Mouse (Mus musculus) brown adipose tissue, adult 24 weeks (tissue): Measurements from ENCODE around the gene Prr14l. TPM values are rescaled to one million over a fixed set of nuclear protein-coding genes. Genes with fewer than 3 reads are reported as not detected.
"Not testable (repeated sequence)": the region's sequence is repeated elsewhere in the genome, so short reads cannot be mapped to it uniquely, and the experiment has no call there.

Source experiments
- H3K27ac ChIP-seq: fragments of 200-500 bp; replicated peaks from 2 replicates; pipeline ENCODE4 v1.5.1; 2012; ENCODE audit warnings: low read depth, mild to moderate bottlenecking, low read length
- H3K4me1 ChIP-seq: fragments of 200-500 bp; 2 replicates; pipeline ENCODE4 v1.6.1; 2012; ENCODE audit warnings: low read length, mixed read lengths; ENCODE audit not compliant: control insufficient read depth, insufficient read depth, insufficient read length
- H3K4me3 ChIP-seq: fragments of 200-500 bp; 2 replicates; pipeline ENCODE4 v1.5.1; 2012; ENCODE audit warnings: low read depth, mild to moderate bottlenecking, low read length, moderate library complexity; ENCODE audit not compliant: insufficient read depth
- polyA plus RNA-seq: library from polyadenylated mRNA; stranded (reverse); fragments of >200 nt; gene quantifications from 2 replicates; pipeline ENCODE4 v1.2.4, GENCODE M21; 2012; ENCODE audit not compliant: missing spikeins, insufficient read depth, insufficient read length

The Prr14l gene
- polyA plus RNA-seq, 1 experiment, result 3.6 TPM

DNA sequence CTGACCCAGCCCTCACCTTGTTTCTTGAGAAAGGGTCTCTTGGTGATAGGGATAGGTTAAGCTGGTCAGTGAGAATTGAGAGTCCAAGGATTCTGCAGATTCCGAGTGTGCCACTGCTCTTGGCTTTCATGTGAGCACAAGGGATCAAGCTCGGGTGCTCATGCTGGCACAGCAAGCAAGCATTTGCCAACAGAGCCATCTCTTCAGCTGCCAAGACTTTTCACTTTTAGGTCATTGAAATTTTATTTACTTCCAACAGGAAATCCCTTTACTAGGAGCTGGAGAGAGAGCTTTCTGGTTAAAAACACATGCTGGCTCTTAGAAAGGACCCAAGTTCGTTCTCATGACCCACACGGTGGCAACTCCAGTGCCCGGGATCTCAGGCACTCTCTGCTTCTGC, 17.1 kb downstream of the Prr14l start:
- Histone ChIP-seq H3K4me3 (no peak overlapping the region), H3K4me1 (no peaks in the 10 kb centered on the region; the same call in 1 of the 2 replicates), H3K27ac (no peak overlapping the region)

DNA sequence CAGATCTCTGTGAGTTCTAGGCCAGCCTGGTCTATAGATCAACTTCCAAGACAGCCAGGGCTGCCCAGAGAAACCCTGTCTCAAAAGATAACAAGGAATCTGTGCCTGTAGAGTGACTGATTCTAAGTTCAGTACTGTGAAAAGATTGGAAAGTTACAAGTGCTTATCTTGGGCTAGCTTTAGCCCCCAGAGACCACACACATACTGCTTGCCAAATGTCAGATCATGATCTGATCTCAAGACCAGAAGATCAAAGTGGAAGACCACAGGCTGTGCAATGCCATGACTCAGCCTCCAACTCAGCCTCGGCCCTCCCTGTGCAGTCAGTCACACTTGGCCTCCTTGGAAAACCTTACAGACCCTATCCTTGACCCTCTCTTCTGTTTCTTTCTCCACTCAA, 19.6 kb downstream of the Prr14l start:
- no peak overlapping the region for H3K27ac ChIP-seq

DNA sequence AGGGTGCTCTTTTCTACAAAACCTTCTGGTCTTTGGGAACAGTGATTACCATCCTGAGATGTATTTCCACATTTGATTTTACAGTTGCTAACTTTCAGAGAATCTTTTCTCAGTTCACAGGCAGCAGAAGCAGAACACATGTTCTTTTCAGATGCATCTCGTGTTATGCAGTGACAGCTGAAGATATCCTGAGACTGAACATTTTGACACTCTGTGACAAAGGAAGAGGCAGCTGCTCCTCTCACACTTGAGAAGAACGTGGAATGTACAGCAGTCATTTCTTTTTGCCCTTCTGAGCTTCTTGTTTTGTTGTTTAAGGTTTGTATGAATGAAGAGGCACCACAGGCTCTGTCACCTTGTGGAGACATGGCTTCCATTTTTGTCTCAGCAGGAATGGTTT, 24.0 kb downstream of the Prr14l start:
- Histone ChIP-seq H3K4me1 (no peaks in the 10 kb centered on the region; the same call in 1 of the 2 replicates), H3K4me3 (no peak overlapping the region), H3K27ac (no peak overlapping the region)

More for the DNA sequence above, 19.6 kb downstream of the Prr14l start:
- Histone ChIP-seq H3K4me1 (no peaks in the 10 kb centered on the region; the same call in 1 of the 2 replicates), H3K4me3 (no peak overlapping the region)

DNA sequence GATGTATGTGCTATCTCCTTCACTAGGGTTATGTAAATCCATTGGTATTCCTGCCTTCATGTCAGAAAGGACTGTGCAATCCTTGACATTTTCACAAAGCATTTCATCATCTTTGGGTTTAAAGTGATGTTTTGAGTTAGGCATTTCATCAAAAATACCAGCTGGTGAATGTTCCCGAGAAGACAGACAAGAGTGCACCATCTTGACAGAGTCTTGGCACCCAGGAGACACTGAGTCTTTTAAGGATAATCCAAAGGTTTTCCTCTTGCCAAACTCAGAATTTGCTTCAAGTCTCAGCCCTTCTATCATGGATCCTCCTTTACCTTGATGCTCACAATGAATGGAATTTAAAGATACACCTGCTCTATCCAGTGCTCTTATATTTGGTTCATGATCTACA, 25.3 kb downstream of the Prr14l start:
- not testable (repeated sequence) for H3K4me1 ChIP-seq, H3K27ac ChIP-seq, H3K4me3 ChIP-seq

DNA sequence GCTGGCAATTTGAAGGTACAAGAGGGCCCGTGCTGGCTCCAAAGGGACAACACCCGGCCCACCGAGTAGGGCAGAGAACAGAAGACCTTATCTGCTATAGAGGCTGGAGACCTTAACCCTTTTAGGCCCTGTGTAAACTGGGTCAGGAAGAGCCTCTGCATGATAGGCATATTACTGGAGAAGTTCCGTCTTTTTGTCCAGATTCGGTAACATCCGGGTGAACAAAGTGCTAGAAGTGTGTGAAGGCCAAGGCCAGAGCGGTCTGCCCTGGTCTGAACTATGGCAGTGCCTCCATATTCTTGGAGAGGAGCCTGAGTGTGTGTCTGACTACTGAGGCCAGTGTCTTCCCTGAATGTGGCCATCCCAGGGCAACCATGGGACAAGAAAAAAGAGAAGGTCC, 27.0 kb downstream of the Prr14l start, which contains the start of gene Gm20671:
Gene Gm20671 (minus strand): TSS at position 101 of the 400 bp plus-strand sequence.
- Histone ChIP-seq H3K4me1 (no peaks in the 10 kb centered on the region), H3K27ac (no peak within 1 kb of the TSS)

DNA sequence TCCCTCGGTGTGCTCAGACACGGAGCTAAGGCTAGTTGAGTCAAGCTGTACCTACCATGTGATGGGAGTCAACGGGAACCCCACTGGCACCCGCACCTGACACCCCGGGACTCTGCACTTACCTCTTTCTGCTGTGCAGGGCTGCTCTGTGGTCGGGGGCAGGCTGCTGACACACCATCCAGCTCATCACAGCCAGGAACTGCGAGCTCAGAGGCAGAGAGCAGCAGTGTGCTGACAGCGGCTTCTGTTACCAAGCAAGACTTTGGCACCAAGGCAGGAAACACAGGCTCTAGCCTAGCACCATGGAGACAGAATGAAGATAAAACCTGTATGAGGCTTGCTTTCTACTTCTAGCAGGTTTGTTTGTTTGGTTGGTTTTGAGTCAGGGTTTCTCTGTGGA, 33.6 kb downstream of the Prr14l start:
- H3K4me1 ChIP-seq, result no peaks in the 10 kb centered on the region
- H3K4me3 ChIP-seq, result no peak overlapping the region
- no peak overlapping the region for H3K27ac ChIP-seq

More for the DNA sequence above, 27.0 kb downstream of the Prr14l start, which contains the start of gene Gm20671:
- H3K4me3 ChIP-seq, result no peak within 1 kb of the TSS

DNA sequence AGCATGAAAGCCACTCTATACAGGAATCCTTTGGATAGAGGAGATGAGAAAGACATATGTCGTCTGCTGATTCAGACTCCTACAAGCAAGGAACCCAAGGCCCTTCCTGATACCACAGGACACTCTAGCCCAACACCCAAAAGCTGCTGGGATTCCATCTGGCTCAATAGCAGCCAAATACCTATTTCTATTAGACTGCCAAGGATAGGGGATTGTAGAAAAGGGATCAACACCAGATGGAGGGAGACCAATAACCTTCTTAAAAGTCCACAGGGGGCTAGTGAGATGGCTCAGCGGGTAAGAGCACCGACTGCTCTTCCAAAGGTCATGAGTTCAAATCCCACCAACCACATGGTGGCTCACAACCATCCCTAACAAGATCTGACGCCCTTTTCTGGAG, 38.7 kb downstream of the Prr14l start:
- Histone ChIP-seq H3K4me1 (no peaks in the 10 kb centered on the region), H3K27ac (no peak overlapping the region), H3K4me3 (no peak overlapping the region)

DNA sequence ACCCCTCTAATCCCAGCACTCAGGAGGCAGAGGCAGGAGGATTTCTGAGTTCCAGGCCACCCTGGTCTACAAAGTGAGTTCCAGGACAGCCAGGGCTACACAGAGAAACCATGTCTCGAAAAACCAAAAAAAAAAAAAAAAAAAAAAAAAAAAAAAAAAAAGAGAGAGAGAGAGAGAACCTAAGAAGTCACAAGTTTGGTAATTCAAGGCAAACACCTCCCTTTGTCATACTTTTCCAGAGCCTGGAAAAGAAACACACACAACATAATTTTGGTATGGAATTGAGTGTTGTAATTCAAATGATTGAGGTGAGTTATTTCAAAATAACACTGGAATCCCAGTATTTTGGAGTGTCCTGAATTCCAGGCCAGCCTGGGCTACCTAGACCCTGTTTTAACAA, 67.6 kb downstream of the Prr14l start:
- H3K4me3 ChIP-seq, H3K4me1 ChIP-seq, H3K27ac ChIP-seq: not testable (repeated sequence)

DNA sequence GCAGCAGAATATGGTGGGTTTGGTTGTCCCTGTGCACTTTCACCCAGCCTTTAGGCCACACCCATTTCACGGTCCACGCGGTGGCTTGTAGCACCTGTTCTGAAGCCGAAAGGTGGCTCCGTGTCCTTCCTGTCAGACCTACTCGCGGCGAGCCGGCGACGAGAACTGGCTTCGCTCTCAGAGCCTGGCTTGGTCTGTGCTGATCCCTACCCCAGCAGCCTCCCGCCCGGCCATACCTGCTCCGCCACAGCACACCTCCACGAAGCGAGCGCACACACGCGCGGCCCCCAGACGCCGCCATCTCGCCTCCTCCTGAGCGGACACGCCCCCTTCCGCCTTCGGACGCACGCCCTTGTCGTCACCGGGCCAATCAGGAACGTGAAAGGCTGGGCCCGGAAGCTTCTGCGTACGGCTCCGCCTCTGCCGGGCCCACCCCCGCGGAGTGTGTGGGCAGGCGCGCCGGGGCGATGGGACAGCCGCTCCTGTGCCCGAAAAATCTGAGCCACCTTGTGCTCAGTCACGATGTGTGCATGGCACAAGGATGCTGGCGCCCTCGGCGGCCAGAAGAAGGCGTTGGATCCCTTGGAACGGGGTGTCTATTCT, 68.6 kb downstream of the Prr14l start, which contains the start of gene Pisd:
Gene Pisd (minus strand): TSS at position 334 of the 603 bp plus-strand sequence.
- H3K27ac ChIP-seq, result no peak within 1 kb of the TSS; the same call in 1 of the 2 replicates
- peak within 1 kb of the TSS; percentile 72 for H3K4me3 ChIP-seq
- no peaks in the 10 kb centered on the region for H3K4me1 ChIP-seq

DNA sequence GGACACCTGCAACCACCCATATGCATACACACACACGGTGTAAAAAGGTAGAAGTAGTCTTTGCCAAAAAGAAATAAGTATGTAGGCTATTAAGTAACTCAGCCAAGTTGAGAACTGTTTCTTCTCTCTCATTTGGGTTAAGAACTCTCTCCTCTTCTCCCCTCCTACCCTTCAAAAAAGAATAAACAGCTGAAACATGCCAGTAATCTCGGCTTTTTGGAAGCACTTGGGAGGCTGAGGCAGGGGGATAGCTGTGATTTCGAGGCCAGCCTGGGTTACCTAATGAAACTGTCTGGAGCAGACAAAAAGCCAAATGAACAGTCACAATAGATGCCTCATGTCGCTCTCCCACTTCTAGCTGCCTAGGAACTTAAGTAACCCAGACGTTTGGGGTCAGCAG, 69.3 kb downstream of the Prr14l start:
- H3K4me3 ChIP-seq, result peak overlapping the region; percentile 72
- H3K27ac ChIP-seq, result no peak overlapping the region

DNA sequence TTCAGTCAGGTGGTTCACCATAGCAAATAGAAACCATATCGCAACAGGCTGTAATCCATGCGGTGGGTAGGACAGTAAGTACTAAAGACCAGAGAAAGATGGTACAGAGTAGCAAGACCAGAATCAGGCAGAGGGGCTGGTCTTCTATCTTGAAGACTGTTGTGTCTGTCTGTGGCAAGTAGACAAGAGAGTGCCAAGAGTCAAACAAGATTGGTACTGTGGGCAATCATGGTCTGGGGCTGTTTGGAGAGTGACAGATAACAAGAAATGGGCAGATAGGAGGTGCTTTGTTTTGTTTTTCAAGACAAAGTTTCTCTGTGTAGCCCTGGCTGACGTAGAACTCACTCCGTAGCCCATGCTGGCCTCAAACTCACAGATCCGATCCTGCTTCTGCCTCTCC, 72.5 kb downstream of the Prr14l start:
- no peaks in the 10 kb centered on the region for H3K4me1 ChIP-seq
- H3K27ac ChIP-seq, result no peak overlapping the region
- no peak overlapping the region for H3K4me3 ChIP-seq

More for the DNA sequence above, 69.3 kb downstream of the Prr14l start:
- H3K4me1 ChIP-seq, result no peaks in the 10 kb centered on the region

DNA sequence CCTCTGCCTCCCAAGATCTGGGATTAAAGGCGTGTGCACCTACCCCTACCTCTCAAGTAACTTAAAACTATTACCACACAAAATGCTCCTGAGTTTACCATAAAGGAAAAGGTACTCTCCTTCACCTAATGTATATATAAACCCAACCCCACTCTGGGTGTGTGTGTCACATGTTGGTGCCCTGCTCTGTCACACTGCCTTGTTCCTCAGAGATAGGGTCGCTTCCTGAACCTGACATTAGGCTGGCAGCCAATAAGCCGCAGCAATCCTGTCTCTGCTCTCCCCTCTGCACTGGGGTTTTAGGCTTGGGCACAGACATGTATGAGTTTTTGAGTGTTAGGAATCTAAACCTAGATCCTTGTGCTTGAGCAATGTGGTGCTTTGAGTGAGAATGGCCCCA, 75.9 kb downstream of the Prr14l start:
- no peak overlapping the region for H3K27ac ChIP-seq
- no peaks in the 10 kb centered on the region for H3K4me1 ChIP-seq
- H3K4me3 ChIP-seq, result no peak overlapping the region

DNA sequence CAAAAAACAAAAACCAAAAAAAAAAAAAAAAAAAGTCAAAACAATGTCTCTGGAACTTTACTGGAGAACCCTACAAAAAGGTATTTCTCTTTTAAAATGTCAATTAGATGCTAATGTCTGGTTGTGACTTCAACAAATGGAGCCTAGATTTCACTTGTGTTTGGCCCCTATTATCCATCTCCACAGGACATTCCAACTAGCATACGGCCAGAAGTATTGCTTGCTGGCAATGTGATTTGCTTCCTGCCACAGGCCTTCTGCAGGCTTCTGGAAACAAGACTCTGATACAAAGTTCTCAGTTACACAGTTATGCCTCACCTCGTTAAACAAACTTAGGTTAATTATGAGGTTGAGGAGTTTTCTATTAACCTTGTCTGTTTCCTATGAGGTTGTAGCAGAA, 81.7 kb downstream of the Prr14l start:
- H3K4me1 ChIP-seq, result no peaks in the 10 kb centered on the region
- H3K27ac ChIP-seq, result no peak overlapping the region

DNA sequence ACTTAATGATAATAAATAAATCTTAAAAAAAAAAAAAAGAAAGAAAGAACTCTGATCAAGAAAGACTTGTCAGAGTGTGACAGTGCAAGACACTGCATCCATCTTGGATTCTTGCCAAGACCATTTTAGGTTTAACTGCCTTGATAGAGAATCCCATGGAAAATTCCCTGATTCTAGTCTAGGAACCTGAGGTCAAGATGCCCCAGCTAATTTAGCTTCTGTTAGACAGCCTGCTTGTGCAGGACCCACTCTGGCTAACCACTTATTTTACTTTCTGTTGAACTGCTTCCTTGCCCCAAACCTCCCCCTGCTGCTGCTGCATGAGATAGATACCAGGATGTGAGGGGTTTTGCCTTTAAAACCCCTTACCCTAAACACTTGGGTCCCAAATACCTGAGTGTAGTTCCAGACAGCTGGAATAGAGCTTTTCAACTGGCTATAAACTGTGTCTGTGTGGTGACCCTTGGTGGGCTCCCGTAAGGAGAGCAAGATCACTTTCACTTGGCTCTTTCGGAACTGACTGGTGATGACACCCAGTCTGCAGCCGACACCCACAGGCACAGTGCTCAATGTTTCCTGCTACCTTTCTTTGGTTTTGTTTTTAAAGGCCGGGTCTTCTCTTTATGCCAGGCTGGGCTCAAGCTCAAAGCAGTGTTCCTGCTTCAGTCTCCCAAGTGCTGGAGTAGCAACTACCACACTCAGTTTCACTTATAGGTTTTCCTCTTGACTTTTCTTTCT, 86.3 kb downstream of the Prr14l start:
- Histone ChIP-seq H3K4me3 (no peak overlapping the region), H3K4me1 (no peaks in the 10 kb centered on the region), H3K27ac (no peak overlapping the region)

More for the DNA sequence above, 81.7 kb downstream of the Prr14l start:
- H3K4me3 ChIP-seq, result no peak overlapping the region

DNA sequence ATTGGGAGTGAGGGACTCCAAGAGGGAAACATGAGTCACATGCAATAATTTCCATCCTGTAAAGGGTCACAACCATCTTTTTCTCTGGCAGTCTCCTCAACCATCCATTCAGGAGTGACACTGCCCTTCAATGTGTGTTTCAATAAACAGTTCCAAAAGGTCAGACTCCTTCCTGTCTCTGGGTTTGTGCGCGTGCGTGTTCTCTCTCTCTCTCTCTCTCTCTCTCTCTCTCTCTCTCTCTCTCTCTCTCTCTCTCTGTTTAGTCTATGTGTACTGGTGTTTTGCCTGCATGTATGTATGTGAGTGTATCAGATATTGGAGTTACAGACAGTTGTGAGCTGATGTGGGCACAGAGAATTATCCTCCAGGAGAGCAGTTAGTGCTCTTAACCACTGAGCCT, 87.1 kb downstream of the Prr14l start:
- H3K4me3 ChIP-seq, result no peak overlapping the region

More for the DNA sequence above, 87.1 kb downstream of the Prr14l start:
- H3K27ac ChIP-seq, result no peak overlapping the region
- H3K4me1 ChIP-seq, result peaks cover 2% of the 10 kb centered on the region; the same call in 1 of the 2 replicates
